Mouse (Mus musculus): ENCODE measurements around the gene Rac2. TPM values are rescaled to one million over a fixed set of nuclear protein-coding genes. Genes with fewer than 3 reads are reported as not detected.

Rac2 gene
- total and polyA plus RNA-seq, 2 experiments: 2.8 to 35.9 TPM

DNA sequence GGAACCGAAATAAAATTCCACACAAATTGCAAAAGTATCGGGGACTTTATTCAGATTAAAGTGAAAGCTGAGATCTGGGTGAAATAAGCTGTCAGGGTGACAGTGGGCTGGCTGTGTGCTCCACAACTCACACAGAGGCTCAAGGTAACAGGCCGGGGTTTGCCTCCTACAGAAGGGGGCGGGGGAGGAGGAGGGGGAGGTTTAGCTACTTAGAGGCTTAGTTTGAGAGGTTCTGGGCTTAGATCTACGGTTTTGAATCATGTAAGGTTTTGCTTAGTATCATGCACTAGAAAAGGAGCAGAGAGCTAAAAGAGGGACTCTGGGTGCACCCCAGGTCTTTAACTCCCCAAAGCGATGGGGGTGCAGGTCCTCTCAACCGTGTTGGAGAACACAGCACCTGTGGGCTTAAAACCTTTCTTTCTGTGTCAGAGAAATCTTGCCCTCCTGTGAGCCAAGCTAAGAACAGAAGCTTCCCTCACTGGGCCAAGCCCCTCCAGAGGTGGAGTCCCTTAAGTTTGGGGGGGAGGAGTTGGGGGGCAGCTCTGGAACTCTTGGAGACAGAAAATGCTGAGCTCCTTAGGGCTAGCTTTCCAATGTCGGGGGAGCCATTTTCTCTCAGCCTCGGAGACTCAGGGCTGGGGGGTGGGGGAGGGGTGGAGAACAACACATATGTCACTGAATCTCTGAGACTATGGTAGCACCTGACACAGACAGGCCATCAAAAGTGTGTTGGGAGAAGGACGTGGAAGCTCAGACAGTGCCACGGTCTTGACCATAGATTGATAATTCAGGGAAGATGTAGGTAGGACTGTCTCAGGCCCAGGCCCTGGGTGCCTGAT is 13.2 kb downstream of the Rac2 start:
- H3K9ac ChIP-seq (ENCODE audit: low read depth, low read length): no peak overlapping the region
- H3K27ac ChIP-seq (replicated peaks; ENCODE audit: insufficient read depth, low read depth, low read length): no peak overlapping the region
- H3K79me2 ChIP-seq (ENCODE audit: control insufficient read depth, insufficient read depth, low read length): no peaks in the 10 kb centered on the region
- WGBS: 77% methylated on average over 11 of the region's 11 CpGs
- no peaks in the 10 kb centered on the region for H3K4me1 ChIP-seq (ENCODE audit: control insufficient read depth, insufficient read depth, low read length)
- no peaks in the 10 kb centered on the region for H3K36me3 ChIP-seq (ENCODE audit: control insufficient read depth, insufficient read depth, low read length)
- H3K4me3 ChIP-seq (ENCODE audit: insufficient read depth, low read depth, low read length): no peak overlapping the region
- DNase-seq (ENCODE audit: extremely low read depth, low read depth, low spot score): no peak
- TF ChIP-seq POLR2A (IDR thresholded peaks at IDR 0.05; ENCODE audit: extremely low read depth, insufficient read depth, low read length) (no peak), CTCF (IDR thresholded peaks at IDR 0.05; ENCODE audit: low read depth, low read length) (no peak)
- H3K27me3 ChIP-seq (ENCODE audit: control insufficient read depth, insufficient read depth, low read length): no peaks in the 10 kb centered on the region

DNA sequence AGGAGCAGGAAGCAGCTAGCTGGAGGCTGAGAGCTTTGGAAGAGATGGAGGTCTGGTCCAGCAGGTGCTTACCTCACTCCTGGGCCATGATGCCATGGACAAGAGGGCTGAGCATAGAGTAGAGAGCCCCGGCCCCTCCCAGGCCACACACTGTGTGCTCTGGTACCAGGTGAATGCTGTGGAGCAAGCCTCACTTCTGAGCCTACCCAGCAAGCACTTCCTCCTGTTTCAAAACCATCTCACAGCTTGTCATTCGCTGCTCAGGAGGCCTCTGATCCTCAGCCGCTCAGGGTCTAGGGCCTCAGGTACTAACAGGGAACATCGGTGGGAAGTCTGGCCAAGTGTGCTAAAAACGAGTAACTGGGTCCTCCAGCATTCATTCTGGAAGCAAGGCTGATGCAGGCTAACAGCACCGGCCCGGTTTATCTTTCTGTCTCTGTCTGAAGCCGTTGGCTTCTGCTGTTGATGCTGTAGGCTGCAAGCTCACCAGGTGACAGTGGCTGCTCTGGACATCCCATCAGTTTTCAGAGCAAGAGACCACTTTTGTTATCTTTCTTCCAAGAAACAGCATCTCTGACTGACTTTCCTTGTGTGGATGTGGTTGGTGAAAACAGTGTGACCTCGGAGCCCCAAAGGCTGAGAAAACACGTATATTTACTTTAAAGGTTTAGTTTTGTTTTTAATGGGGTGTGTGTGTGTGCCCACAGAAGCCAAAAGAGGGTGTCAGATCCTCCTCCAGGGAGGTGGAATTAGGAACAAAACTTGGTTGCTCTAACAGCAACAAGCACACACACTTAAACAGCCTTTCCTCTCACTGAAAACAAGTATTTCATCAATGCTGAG is 14.7 kb downstream of the Rac2 start:
- H3K36me3 ChIP-seq (ENCODE audit: control insufficient read depth, insufficient read depth, low read length): no peaks in the 10 kb centered on the region
- H3K4me1 ChIP-seq (ENCODE audit: control insufficient read depth, insufficient read depth, low read length): no peaks in the 10 kb centered on the region
- no peaks in the 10 kb centered on the region for H3K79me2 ChIP-seq (ENCODE audit: control insufficient read depth, insufficient read depth, low read length)
- H3K27ac ChIP-seq (replicated peaks; ENCODE audit: insufficient read depth, low read depth, low read length): no peak overlapping the region
- no peak overlapping the region for H3K4me3 ChIP-seq (ENCODE audit: insufficient read depth, low read depth, low read length)
- H3K9ac ChIP-seq (ENCODE audit: low read depth, low read length): no peak overlapping the region
- TF ChIP-seq CTCF (IDR thresholded peaks at IDR 0.05; ENCODE audit: low read depth, low read length): no peak
- no peak for TF ChIP-seq POLR2A (IDR thresholded peaks at IDR 0.05; ENCODE audit: extremely low read depth, insufficient read depth, low read length)
- no peaks in the 10 kb centered on the region for H3K27me3 ChIP-seq (ENCODE audit: control insufficient read depth, insufficient read depth, low read length)
- DNase-seq (ENCODE audit: extremely low read depth, low read depth, low spot score): no peak
- WGBS: 66% methylated on average over 10 of the region's 10 CpGs

DNA sequence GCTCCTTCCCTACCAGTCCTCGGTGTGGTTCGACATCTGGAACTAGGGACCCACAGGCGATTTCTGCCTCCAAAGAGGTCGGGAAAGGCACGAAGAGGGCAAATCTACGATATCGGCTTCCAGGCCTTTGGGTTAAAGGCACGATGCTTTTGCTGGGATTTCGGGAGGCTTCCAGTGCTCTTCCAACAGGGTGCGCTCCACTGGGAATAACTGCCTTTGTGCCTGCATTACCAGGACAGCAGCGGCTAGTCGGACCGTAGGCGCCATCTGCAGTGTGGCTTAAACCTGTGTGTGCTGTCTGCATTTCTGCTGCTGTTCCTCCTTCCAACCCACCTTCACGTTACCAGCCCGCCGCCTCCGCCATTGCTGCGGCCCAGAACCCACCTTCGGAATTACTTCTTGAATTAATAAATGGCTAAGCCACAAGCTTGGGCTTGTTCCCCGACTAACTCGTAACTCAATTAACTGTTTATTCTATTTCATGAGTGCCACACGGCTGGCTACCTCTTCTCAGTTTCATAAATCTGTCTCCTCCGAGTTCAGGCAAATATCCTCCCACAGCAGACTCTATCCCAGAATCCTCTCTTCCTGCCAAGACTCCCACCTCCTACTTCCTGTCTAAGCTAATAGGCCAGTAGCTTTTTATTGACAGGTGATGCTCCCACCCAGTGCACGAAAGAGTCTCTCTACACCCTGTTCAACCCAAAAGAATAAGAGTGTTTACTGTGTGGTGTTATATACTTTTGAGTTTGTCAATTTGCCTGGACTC is 17.9 kb downstream of the Rac2 start:
- Histone ChIP-seq H3K79me2 (ENCODE audit: control insufficient read depth, insufficient read depth, low read length) (no peaks in the 10 kb centered on the region), H3K4me1 (ENCODE audit: control insufficient read depth, insufficient read depth, low read length) (no peaks in the 10 kb centered on the region), H3K4me3 (ENCODE audit: insufficient read depth, low read depth, low read length) (peak overlapping the region; percentile 45), H3K27ac (replicated peaks; ENCODE audit: insufficient read depth, low read depth, low read length) (no peak overlapping the region), H3K36me3 (ENCODE audit: control insufficient read depth, insufficient read depth, low read length) (no peaks in the 10 kb centered on the region), H3K9ac (ENCODE audit: low read depth, low read length) (peak overlapping the region; percentile 0; the same call in 1 of the 2 replicates), H3K27me3 (ENCODE audit: control insufficient read depth, insufficient read depth, low read length) (no peaks in the 10 kb centered on the region)
- WGBS: 65% methylated on average over 25 of the region's 25 CpGs
- no peak for TF ChIP-seq POLR2A (IDR thresholded peaks at IDR 0.05; ENCODE audit: extremely low read depth, insufficient read depth, low read length)
- no peak for TF ChIP-seq CTCF (IDR thresholded peaks at IDR 0.05; ENCODE audit: low read depth, low read length)
- peak; percentile 38 for DNase-seq (ENCODE audit: extremely low read depth, low read depth, low spot score)

DNA sequence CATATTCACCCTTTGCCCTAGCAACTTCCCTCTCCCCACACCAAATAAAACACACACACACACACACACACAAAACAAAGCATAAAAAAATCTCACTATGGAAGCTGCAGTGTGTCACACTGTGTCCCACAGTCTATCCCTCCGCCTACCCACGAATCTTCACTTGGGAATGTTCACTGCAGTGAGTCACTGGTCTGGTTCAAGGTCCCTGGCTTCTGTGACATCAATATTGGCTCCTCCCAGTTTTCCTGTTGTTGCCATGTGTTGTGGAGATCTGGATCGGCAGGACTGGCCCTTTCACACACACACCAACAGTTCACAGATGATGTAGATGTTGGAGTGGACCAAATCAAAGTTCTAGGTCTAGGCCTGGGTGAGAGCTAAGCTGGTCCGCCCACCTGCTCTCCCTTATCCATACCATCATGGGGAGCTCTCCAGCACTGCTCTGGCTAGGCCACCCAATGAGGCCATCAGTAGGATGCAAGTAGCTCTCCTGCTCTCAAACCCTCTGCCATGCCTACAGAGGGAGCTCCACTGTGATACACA is 23.3 kb downstream of the Rac2 start:
- Histone ChIP-seq H3K27ac (replicated peaks; ENCODE audit: insufficient read depth, low read depth, low read length) (no peak overlapping the region), H3K4me1 (ENCODE audit: control insufficient read depth, insufficient read depth, low read length) (peaks cover 5% of the 10 kb centered on the region; the same call in 1 of the 2 replicates), H3K36me3 (ENCODE audit: control insufficient read depth, insufficient read depth, low read length) (no peaks in the 10 kb centered on the region), H3K79me2 (ENCODE audit: control insufficient read depth, insufficient read depth, low read length) (no peaks in the 10 kb centered on the region), H3K9ac (ENCODE audit: low read depth, low read length) (no peak overlapping the region), H3K27me3 (ENCODE audit: control insufficient read depth, insufficient read depth, low read length) (no peaks in the 10 kb centered on the region), H3K4me3 (ENCODE audit: insufficient read depth, low read depth, low read length) (no peak overlapping the region)
- DNase-seq (ENCODE audit: extremely low read depth, low read depth, low spot score): peak; percentile 35
- no peak for TF ChIP-seq POLR2A (IDR thresholded peaks at IDR 0.05; ENCODE audit: extremely low read depth, insufficient read depth, low read length)
- no peak for TF ChIP-seq CTCF (IDR thresholded peaks at IDR 0.05; ENCODE audit: low read depth, low read length)
- WGBS: 36% methylated on average over 4 of the region's 4 CpGs

DNA sequence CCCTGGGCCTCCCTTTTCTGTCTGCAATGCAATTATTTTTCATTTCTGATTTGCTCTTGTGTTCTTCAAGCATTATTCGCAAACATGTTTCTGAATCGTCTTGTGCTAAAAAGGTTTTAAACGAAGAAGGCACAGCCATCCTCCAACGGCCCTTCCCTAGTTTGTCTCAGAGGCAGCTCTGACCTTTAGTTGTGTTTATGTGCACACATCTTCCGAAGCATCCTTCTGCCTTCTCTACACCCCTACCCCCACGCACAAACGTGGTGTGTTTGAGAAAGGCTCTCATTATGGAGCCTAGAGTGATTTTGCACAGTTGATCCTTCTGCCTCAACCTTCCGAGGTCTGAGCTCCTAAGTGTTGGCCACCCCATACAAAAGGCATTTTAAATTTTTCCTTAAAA is 23.9 kb downstream of the Rac2 start:
- no peak for DNase-seq (ENCODE audit: extremely low read depth, low read depth, low spot score)
- H3K79me2 ChIP-seq (ENCODE audit: control insufficient read depth, insufficient read depth, low read length): no peaks in the 10 kb centered on the region
- H3K9ac ChIP-seq (ENCODE audit: low read depth, low read length): no peak overlapping the region
- no peaks in the 10 kb centered on the region for H3K27me3 ChIP-seq (ENCODE audit: control insufficient read depth, insufficient read depth, low read length)
- H3K36me3 ChIP-seq (ENCODE audit: control insufficient read depth, insufficient read depth, low read length): no peaks in the 10 kb centered on the region
- H3K27ac ChIP-seq (replicated peaks; ENCODE audit: insufficient read depth, low read depth, low read length): no peak overlapping the region
- 71% methylated on average over 8 of the region's 8 CpGs for WGBS
- TF ChIP-seq POLR2A (IDR thresholded peaks at IDR 0.05; ENCODE audit: extremely low read depth, insufficient read depth, low read length) (no peak), CTCF (IDR thresholded peaks at IDR 0.05; ENCODE audit: low read depth, low read length) (no peak)
- no peak overlapping the region for H3K4me3 ChIP-seq (ENCODE audit: insufficient read depth, low read depth, low read length)
- peaks cover 5% of the 10 kb centered on the region; the same call in 1 of the 2 replicates for H3K4me1 ChIP-seq (ENCODE audit: control insufficient read depth, insufficient read depth, low read length)
